Mouse (Mus musculus) fibroblast of lung, adult 2 months (primary cell): ENCODE data around the gene Usp34.
"Not testable (repeated sequence)": the region's sequence is repeated elsewhere in the genome, so short reads cannot be mapped to it uniquely, and the experiment has no call there.

Source experiments
- DNase-seq: peaks from one replicate; pipeline ENCODE4 v3.0.0-alpha.2; 2011; ENCODE audit warnings: low read depth

The Usp34 gene

GRCm38 (mm10) chr11:23498609-23499008 lies 191.9 kb downstream of the Usp34 start:
- no peak for DNase-seq

- not testable (repeated sequence) for DNase-seq
Observed at GRCm38 (mm10) chr11:23504801-23505200, 198.1 kb downstream of the Usp34 start.

- not testable (repeated sequence) for DNase-seq
Observed at GRCm38 (mm10) chr11:23514785-23515184, 208.1 kb downstream of the Usp34 start.

GRCm38 (mm10) chr11:23515315-23515714 lies 208.6 kb downstream of the Usp34 start:
- no peak for DNase-seq

- no peak for DNase-seq
Observed at GRCm38 (mm10) chr11:23518981-23519380, 212.3 kb downstream of the Usp34 start.

GRCm38 (mm10) chr11:23520473-23521205 lies 213.9 kb downstream of the Usp34 start, which contains the start of gene 1700093K21Rik:
1700093K21Rik (minus strand) TSS chr11:23521155.
- no peak for DNase-seq

- DNase-seq: no peak
Observed at GRCm38 (mm10) chr11:23537446-23537845, 230.8 kb downstream of the Usp34 start.
